Mouse (Mus musculus) MEL (cell line): ENCODE measurements at regions not wholly inside any gene's neighbourhood (a gene's known extent, or its start where the extent isn't known, plus 50 kb on each side); places are given as distances from the start of the nearest gene placed in this dataset.

Source experiments
- DNase-seq: peaks from one replicate; pipeline ENCODE4 v3.0.0; 2011; ENCODE audit warnings: low read depth, low spot score
- H3K27ac ChIP-seq: 2 replicates; pipeline ENCODE4 v1.5.1; 2012; ENCODE audit warnings: low read depth, mild to moderate bottlenecking, control low read depth, low read length, moderate library complexity; ENCODE audit not compliant: control insufficient read depth
- H3K27me3 ChIP-seq, 2 experiments: fragments of 150-350 bp in 1 of 2; sonication (generic) in 1 of 2; 2 replicates each; pipeline ENCODE4 v1.6.1; 2012; ENCODE audit warnings: low read length in 2 of 2, mild to moderate bottlenecking in 2 of 2, improper control_type of control experiment in 1 of 2, moderate library complexity in 1 of 2; ENCODE audit not compliant: insufficient read depth in 2 of 2, control insufficient read depth in 1 of 2
- H3K36me3 ChIP-seq, 2 experiments: 2 replicates each; pipeline ENCODE4 v1.6.1; 2012 to 2014; ENCODE audit warnings: low read length in 2 of 2, improper control_type of control experiment in 1 of 2, inconsistent platforms in 1 of 2, mild to moderate bottlenecking in 1 of 2; ENCODE audit not compliant: insufficient read depth in 2 of 2, control insufficient read depth in 1 of 2
- H3K4me1 ChIP-seq, 2 experiments: fragments of 150-350 bp in 1 of 2; sonication (generic) in 1 of 2; 2 replicates each; pipeline ENCODE4 v1.6.1; 2012; ENCODE audit warnings: low read length in 2 of 2, improper control_type of control experiment in 1 of 2, mild to moderate bottlenecking in 1 of 2; ENCODE audit not compliant: insufficient read depth in 2 of 2, control insufficient read depth in 1 of 2
- H3K4me3 ChIP-seq, 2 experiments: fragments of 150-350 bp in 1 of 2; sonication (generic) in 1 of 2; 2 replicates each; pipeline ENCODE4 v1.5.1; 2012; ENCODE audit warnings: low read depth in 2 of 2, low read length in 2 of 2, mild to moderate bottlenecking in 2 of 2, moderate library complexity in 2 of 2, control low read depth in 1 of 2, improper control_type of control experiment in 1 of 2; ENCODE audit not compliant: control insufficient read depth in 1 of 2, insufficient read depth in 1 of 2
- H3K79me2 ChIP-seq: 2 replicates; pipeline ENCODE4 v1.6.1; 2012; ENCODE audit warnings: mild to moderate bottlenecking, low read length, moderate library complexity; ENCODE audit not compliant: control insufficient read depth, poor library complexity, insufficient read depth
- H3K9ac ChIP-seq: 2 replicates; pipeline ENCODE4 v1.6.1; 2012; ENCODE audit warnings: low read depth, mild to moderate bottlenecking, control low read depth, low read length, moderate library complexity; ENCODE audit not compliant: control insufficient read depth, poor library complexity, severe bottlenecking
- H3K9me3 ChIP-seq: fragments of 150-350 bp; sonication (generic); replicated peaks from 2 replicates; pipeline ENCODE4 v1.6.1; 2012; ENCODE audit warnings: mild to moderate bottlenecking, low read length, improper control_type of control experiment, moderate library complexity; ENCODE audit not compliant: insufficient read depth
- BHLHE40 ChIP-seq: IDR thresholded peaks from 2 replicates; pipeline ENCODE4 v1.6.1; 2012; ENCODE audit warnings: low read depth, mild to moderate bottlenecking, inconsistent platforms, low read length, improper control_type of control experiment, borderline replicate concordance
- CHD1 ChIP-seq: IDR thresholded peaks from 2 replicates; pipeline ENCODE4 v1.6.1; 2012; ENCODE audit warnings: low read depth, mild to moderate bottlenecking, inconsistent platforms, low read length, improper control_type of control experiment
- E2F4 ChIP-seq: IDR thresholded peaks from 2 replicates; pipeline ENCODE4 v1.6.1; 2011; ENCODE audit warnings: low read depth, low read length, improper control_type of control experiment, borderline replicate concordance
- EP300 ChIP-seq, 2 experiments: IDR thresholded peaks; 2 replicates each; pipeline ENCODE4 v1.6.1; 2011; ENCODE audit warnings: improper control_type of control experiment in 2 of 2, low read length in 2 of 2, low read depth in 1 of 2, mild to moderate bottlenecking in 1 of 2
- ETS1 ChIP-seq: IDR thresholded peaks from 2 replicates; pipeline ENCODE4 v1.6.1; 2012; ENCODE audit warnings: low read depth, mild to moderate bottlenecking, inconsistent platforms, low read length, improper control_type of control experiment, moderate library complexity
- GATA1 ChIP-seq: IDR thresholded peaks from 2 replicates; pipeline ENCODE4 v1.6.1; 2011; ENCODE audit warnings: low read depth, low read length, improper control_type of control experiment
- JUND ChIP-seq: IDR thresholded peaks from 2 replicates; pipeline ENCODE4 v1.6.1; 2011; ENCODE audit warnings: low read depth, mild to moderate bottlenecking, improper control_type of control experiment, low read length
- KAT2A ChIP-seq: conservative IDR thresholded peaks from 2 replicates; pipeline ENCODE4 v1.6.1; 2012; ENCODE audit warnings: low read depth, low read length, improper control_type of control experiment, inconsistent platforms
- MAX ChIP-seq: IDR thresholded peaks from 2 replicates; pipeline ENCODE4 v1.6.1; 2011; ENCODE audit warnings: low read length, improper control_type of control experiment
- MAZ ChIP-seq: IDR thresholded peaks from 2 replicates; pipeline ENCODE4 v1.6.1; 2012; ENCODE audit warnings: low read depth, mild to moderate bottlenecking, inconsistent platforms, low read length, improper control_type of control experiment
- MYB ChIP-seq: IDR thresholded peaks from 2 replicates; pipeline ENCODE4 v1.6.1; 2011; ENCODE audit warnings: mild to moderate bottlenecking, low read depth, low read length, improper control_type of control experiment
- MYC ChIP-seq: IDR thresholded peaks from 2 replicates; pipeline ENCODE4 v1.6.1; 2011; ENCODE audit warnings: low read depth, mild to moderate bottlenecking, low read length, improper control_type of control experiment, moderate library complexity
- NRF1 ChIP-seq: IDR thresholded peaks from 2 replicates; pipeline ENCODE4 v1.6.1; 2014; ENCODE audit warnings: low read depth, mild to moderate bottlenecking, inconsistent platforms, low read length, improper control_type of control experiment, moderate library complexity; ENCODE audit not compliant: poor library complexity, insufficient read depth, severe bottlenecking
- POLR2A ChIP-seq, 2 experiments: IDR thresholded peaks; 2 replicates each; pipeline ENCODE4 v1.6.1; 2011 to 2012; ENCODE audit warnings: low read length in 2 of 2, mild to moderate bottlenecking in 2 of 2, control low read depth in 1 of 2, improper control_type of control experiment in 1 of 2, low read depth in 1 of 2, moderate library complexity in 1 of 2; ENCODE audit not compliant: control insufficient read depth in 1 of 2, insufficient read depth in 1 of 2, poor library complexity in 1 of 2
- POLR2AphosphoS2 ChIP-seq: IDR thresholded peaks from 2 replicates; pipeline ENCODE4 v1.6.1; 2011; ENCODE audit warnings: low read length, improper control_type of control experiment
- SIN3A ChIP-seq: IDR thresholded peaks from 2 replicates; pipeline ENCODE4 v1.6.1; 2012; ENCODE audit warnings: low read length, improper control_type of control experiment, inconsistent platforms
- TAL1 ChIP-seq: IDR thresholded peaks from 2 replicates; pipeline ENCODE4 v1.6.1; 2012; ENCODE audit warnings: mild to moderate bottlenecking, inconsistent platforms, low read length, moderate library complexity, mixed read lengths
- TBP ChIP-seq: IDR thresholded peaks from 2 replicates; pipeline ENCODE4 v1.8.0; 2011; ENCODE audit warnings: low read depth, low read length, improper control_type of control experiment
- USF1 ChIP-seq: IDR thresholded peaks from 2 replicates; pipeline ENCODE4 v1.6.1; 2014; ENCODE audit warnings: low read depth, mild to moderate bottlenecking, inconsistent platforms, low read length, improper control_type of control experiment, moderate library complexity
- USF2 ChIP-seq, 2 experiments: IDR thresholded peaks; 2 replicates each; pipeline ENCODE4 v1.6.1; 2011 to 2012; ENCODE audit warnings: improper control_type of control experiment in 2 of 2, low read length in 2 of 2, borderline replicate concordance in 1 of 2, inconsistent platforms in 1 of 2, low read depth in 1 of 2, mild to moderate bottlenecking in 1 of 2; ENCODE audit not compliant: insufficient read depth in 1 of 2
- ZC3H11A ChIP-seq: IDR thresholded peaks from 2 replicates; pipeline ENCODE4 v1.6.1; 2012; ENCODE audit warnings: low read depth, mild to moderate bottlenecking, inconsistent platforms, low read length, improper control_type of control experiment
- ZNF384 ChIP-seq: IDR thresholded peaks from 2 replicates; pipeline ENCODE4 v1.6.1; 2012; ENCODE audit warnings: low read depth, mild to moderate bottlenecking, inconsistent platforms, low read length, improper control_type of control experiment

DNA sequence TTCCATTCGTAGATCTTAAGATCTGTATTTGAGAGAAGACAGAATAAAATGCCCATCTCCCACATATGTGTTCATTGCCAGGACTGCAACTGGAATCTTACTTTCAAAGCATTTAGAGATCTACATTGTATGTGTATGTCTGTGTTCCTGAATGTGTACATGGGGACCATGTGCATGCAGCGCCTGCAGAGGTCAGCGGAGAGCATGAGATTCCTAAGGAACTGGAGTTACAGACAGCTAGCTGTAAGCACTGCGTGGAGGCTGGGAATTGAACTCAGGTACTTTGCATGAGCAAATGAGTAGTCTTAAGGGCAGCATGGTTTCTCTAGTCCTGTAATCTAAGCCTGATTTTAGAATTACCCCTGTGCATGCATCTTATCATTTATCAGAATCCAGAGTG is 685.5 kb upstream of the Tenm3 start:
- Histone ChIP-seq H3K9ac (no peak overlapping the region), H3K36me3 (no peaks in the 10 kb centered on the region), H3K4me3 (no peak overlapping the region), H3K9me3 (no peaks in the 10 kb centered on the region), H3K4me1 (no peaks in the 10 kb centered on the region), H3K79me2 (no peaks in the 10 kb centered on the region), H3K27me3 (no peaks in the 10 kb centered on the region), H3K27ac (no peak overlapping the region)
- DNase-seq, result no peak
- TF ChIP-seq NRF1, result no peak
- TF ChIP-seq JUND, result no peak
- no peak for TF ChIP-seq SIN3A
- no peak for TF ChIP-seq KAT2A
- TF ChIP-seq MAX, result no peak
- no peak for TF ChIP-seq USF1

DNA sequence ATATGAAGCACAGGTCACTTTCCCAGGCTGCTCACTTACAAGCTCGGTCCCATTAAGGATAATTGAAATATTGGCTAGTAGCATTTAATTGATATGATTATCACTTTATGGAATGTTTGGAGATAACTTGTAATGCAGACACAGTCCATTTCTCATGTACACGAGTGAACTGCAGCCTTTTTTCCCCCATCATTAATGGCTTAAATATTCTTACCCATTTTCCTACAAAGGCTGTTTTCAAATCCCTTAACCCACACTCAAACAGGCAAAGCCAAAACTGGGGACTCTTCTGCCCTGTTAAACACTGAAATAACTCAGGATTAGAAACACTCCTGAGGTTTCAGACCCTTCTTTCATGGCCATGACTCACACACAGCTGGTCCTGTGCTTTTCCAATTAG is 649.2 kb upstream of the Tenm3 start:
- TF ChIP-seq MAX (no peak), ETS1 (no peak), BHLHE40 (no peak), KAT2A (no peak), SIN3A (no peak), EP300 (IDR thresholded peaks at IDR 0.05; ENCODE audit: low read depth in 1 of 2, low read length in 2 of 2) (no peak), USF2 (IDR thresholded peaks at IDR 0.05; ENCODE audit: borderline replicate concordance in 1 of 2, insufficient read depth in 1 of 2, low read depth in 1 of 2, low read length in 2 of 2) (no peak), CHD1 (no peak)
- no peaks in the 10 kb centered on the region for H3K9me3 ChIP-seq
- no peaks in the 10 kb centered on the region for H3K36me3 ChIP-seq
- no peaks in the 10 kb centered on the region for H3K4me1 ChIP-seq
- H3K9ac ChIP-seq, result no peak overlapping the region
- no peak overlapping the region for H3K4me3 ChIP-seq
- DNase-seq, result no peak
- no peaks in the 10 kb centered on the region for H3K27me3 ChIP-seq
- no peaks in the 10 kb centered on the region for H3K79me2 ChIP-seq
- H3K27ac ChIP-seq, result no peak overlapping the region

DNA sequence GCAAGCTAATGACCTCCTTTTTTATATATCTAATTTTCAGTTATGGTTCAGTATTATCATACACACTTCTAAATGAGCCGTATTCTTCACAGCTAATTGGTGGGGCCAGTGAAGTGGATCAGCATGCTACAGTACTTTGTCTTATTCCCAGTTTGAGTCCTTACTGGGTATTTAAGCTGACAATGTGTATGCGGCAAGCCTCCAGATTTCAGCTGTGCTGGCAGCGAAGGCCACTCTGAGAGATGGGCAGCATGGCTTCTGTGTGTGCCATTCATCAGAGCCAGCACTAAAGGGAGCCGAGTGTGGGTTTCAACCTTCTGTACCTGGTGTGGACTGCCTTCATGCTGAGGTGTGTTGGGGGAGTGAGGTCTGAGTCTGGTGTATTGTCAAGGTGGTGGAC is 641.5 kb upstream of the Tenm3 start:
- Histone ChIP-seq H3K4me3 (no peak overlapping the region), H3K27ac (no peak overlapping the region), H3K9ac (no peak overlapping the region), H3K36me3 (no peaks in the 10 kb centered on the region), H3K4me1 (no peaks in the 10 kb centered on the region), H3K79me2 (no peaks in the 10 kb centered on the region), H3K9me3 (no peaks in the 10 kb centered on the region), H3K27me3 (no peaks in the 10 kb centered on the region)
- TF ChIP-seq TBP, result no peak
- no peak for TF ChIP-seq POLR2A (IDR thresholded peaks at IDR 0.05; ENCODE audit: control insufficient read depth in 1 of 2, insufficient read depth in 1 of 2, low read depth in 1 of 2, low read length in 2 of 2, poor library complexity in 1 of 2)
- TF ChIP-seq EP300 (IDR thresholded peaks at IDR 0.05; ENCODE audit: low read depth in 1 of 2, low read length in 2 of 2), result no peak
- TF ChIP-seq E2F4, result no peak
- no peak for TF ChIP-seq ZC3H11A
- TF ChIP-seq GATA1, result no peak
- no peak for TF ChIP-seq JUND
- no peak for TF ChIP-seq MYB
- no peak for TF ChIP-seq ZNF384
- TF ChIP-seq MAZ, result no peak
- no peak for TF ChIP-seq POLR2AphosphoS2
- no peak for TF ChIP-seq TAL1
- TF ChIP-seq MYC, result no peak
- DNase-seq, result no peak
